Mouse (Mus musculus): ENCODE data around the gene Cenps. TPM values are rescaled to one million over a fixed set of nuclear protein-coding genes. Genes with fewer than 3 reads are reported as not detected.
"Not testable (repeated sequence)": the region's sequence is repeated elsewhere in the genome, so short reads cannot be mapped to it uniquely, and the experiment has no call there.

Gene Cenps
- polyA plus RNA-seq, 1 experiment = 6.7 TPM

- no peak for DNase-seq (ENCODE audit: extremely low spot score in 1 of 2, low spot score in 1 of 2)
These were observed 11.9 kb downstream of the Cenps start for GRCm38 (mm10) chr4:149125341-149126114.

- DNase-seq (ENCODE audit: extremely low spot score in 1 of 2, low spot score in 1 of 2) = no peak
These were observed 14.0 kb downstream of the Cenps start for GRCm38 (mm10) chr4:149123432-149123831.

GRCm38 (mm10) chr4:149119978-149120562 lies 17.4 kb downstream of the Cenps start:
- not testable (repeated sequence) for DNase-seq (ENCODE audit: extremely low spot score in 1 of 2, low spot score in 1 of 2)

DNA sequence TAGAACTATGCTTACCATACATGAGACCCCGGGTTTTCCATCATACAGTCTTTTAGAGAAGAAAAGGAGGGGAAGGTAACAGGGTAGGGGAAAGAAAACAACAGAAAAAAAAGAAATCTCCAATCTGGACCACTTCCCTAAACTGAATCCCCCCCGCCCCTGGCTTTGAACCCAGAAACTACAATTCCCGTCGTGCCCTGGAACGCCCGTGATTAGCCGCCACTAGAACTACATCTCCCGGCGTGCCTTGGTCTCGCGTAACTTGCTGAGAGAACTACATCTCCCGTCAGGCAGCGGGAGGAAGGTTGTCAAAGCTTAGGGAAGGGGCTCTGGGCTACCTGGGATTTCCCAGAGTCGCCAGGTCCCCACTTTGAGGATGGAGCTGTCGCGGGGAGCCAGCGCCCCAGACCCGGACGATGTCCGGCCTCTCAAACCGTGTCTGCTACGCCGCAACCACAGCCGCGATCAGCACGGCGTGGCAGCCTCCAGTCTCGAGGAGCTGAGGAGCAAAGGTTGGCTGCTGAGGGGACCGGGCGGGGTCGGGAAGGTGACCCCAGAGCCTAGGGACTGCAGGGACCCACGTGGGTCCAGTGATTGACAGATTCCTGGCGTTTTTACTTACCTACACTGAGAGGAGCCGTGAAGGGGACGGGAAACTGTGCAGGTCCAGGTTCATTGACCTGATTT lies 33.4 kb downstream of the Cenps start, which contains the start of gene Dffa:
Gene Dffa (plus strand): TSS at position 272 of the 687 bp plus-strand sequence.
- peak; percentile 92 to 95 for DNase-seq (ENCODE audit: extremely low spot score in 1 of 2, low spot score in 1 of 2)

- DNase-seq (ENCODE audit: extremely low spot score in 1 of 2, low spot score in 1 of 2) = no peak
These were observed 36.0 kb downstream of the Cenps start for GRCm38 (mm10) chr4:149101456-149101855.

- not testable (repeated sequence) for DNase-seq (ENCODE audit: extremely low spot score in 1 of 2, low spot score in 1 of 2)
These were observed 37.0 kb downstream of the Cenps start for GRCm38 (mm10) chr4:149100449-149100848.

DNA sequence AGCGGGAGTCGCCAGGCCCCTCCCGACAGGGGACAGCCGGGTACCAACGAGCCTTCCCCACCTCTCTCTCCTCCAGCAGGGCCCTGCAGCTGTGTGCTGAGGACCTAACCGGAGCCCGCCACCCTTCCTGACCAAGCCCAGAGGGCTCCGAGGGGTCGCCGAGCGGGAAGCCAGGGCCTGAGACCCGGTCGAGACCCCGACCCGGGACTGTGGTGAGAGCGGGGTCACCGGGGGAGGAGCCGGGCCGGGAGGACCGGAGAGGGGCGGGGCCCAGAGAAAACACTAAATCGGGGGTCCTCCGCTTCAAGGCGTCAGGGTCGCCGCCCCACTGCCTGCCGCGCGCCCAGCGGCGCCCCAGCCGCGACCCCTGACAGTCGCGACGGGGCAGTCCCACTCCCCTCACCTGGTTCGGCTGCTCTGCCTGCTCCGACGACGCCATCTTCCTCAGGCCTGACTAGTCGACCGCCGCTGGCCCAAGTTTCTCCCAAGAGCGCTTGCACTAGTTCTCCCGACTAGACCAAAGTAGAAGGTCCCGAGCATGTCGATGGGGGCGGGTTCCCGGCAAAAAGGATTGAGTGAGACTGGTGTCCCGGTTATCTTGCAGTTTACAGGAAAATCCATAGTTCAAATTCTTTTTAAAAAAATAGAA lies 37.9 kb downstream of the Cenps start, which contains the start of gene Pex14:
Gene Pex14 (minus strand): TSS at position 508 of the 649 bp plus-strand sequence.
- DNase-seq (ENCODE audit: extremely low spot score in 1 of 2, low spot score in 1 of 2) = peak; percentile 85 to 94

GRCm38 (mm10) chr4:149098571-149098970 lies 38.9 kb downstream of the Cenps start:
- no peak for DNase-seq (ENCODE audit: extremely low spot score in 1 of 2, low spot score in 1 of 2)

DNA sequence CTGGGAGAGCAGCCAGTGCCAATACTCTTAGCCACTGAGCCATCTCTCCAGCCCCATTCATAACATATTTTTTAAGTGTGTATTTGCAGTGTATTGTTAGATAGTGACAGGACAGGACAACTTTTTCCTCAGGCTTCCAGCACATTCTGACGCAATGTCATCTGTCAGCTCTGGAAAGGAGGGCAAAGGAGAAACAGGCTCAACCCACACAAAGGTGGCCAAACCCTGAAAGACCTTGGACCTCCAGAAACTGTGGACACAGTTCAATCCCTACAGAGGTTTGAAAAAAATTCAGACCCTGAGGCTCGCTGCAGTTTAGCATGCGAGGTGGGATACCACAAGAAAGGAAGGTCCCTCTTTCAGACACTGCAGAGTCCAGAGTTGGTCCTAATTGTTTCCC lies 39.5 kb downstream of the Cenps start:
- DNase-seq (ENCODE audit: extremely low spot score in 1 of 2, low spot score in 1 of 2) = no peak

- DNase-seq (ENCODE audit: extremely low spot score in 1 of 2, low spot score in 1 of 2) = no peak
These were observed 46.1 kb downstream of the Cenps start for GRCm38 (mm10) chr4:149091364-149091763.

GRCm38 (mm10) chr4:149085381-149085780 lies 52.0 kb downstream of the Cenps start:
- DNase-seq (ENCODE audit: extremely low spot score in 1 of 2, low spot score in 1 of 2) = no peak

DNA sequence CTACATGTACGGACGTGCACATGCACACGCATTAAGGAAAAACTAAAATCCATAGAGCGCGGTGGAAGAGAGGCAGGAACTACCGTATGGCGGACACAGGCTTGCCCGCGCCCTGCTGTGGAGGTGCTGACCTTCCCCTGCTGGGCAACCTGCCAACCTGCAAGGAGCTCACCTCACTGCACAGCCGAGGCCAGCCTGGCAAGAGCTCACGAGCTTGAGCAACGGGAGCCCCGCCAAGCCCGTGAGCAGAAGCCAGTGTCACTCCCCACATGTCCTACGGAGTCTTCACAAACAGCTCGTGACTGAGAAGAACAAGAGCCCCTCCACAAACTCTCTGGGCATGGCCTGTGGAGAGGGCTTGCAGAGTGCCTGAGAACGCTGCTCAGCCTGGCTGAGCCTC lies 55.9 kb downstream of the Cenps start:
- DNase-seq (ENCODE audit: extremely low spot score in 1 of 2, low spot score in 1 of 2) = no peak

- no peak for DNase-seq (ENCODE audit: extremely low spot score in 1 of 2, low spot score in 1 of 2)
These were observed 57.3 kb downstream of the Cenps start for GRCm38 (mm10) chr4:149080111-149080510.

- no peak for DNase-seq (ENCODE audit: extremely low spot score in 1 of 2, low spot score in 1 of 2)
These were observed 57.8 kb downstream of the Cenps start for GRCm38 (mm10) chr4:149079629-149080028.

GRCm38 (mm10) chr4:149078261-149078660 lies 59.2 kb downstream of the Cenps start:
- DNase-seq (ENCODE audit: extremely low spot score in 1 of 2, low spot score in 1 of 2) = no peak

Other genes starting within 250 kb of the Cenps start
- gene Pex14, start 37.8 kb downstream of the Cenps start, polyA plus RNA-seq (2012; rRNA removed) = 42.5 and 44.3 TPM in 2 replicates
- 47.6 and 49.2 TPM in 2 replicates for gene Dffa, start 33.5 kb downstream of the Cenps start, polyA plus RNA-seq (2012; rRNA removed)
- gene Cort, start 10.9 kb downstream of the Cenps start, polyA plus RNA-seq (2012; rRNA removed) = 9.8 and 12.3 TPM in 2 replicates
- 52.5 and 53.9 TPM in 2 replicates for gene Pgd, start 29.1 kb upstream of the Cenps start, polyA plus RNA-seq (2012; rRNA removed)
- 150 and 188 TPM in 2 replicates for gene Kif1b, start 170.1 kb upstream of the Cenps start, polyA plus RNA-seq (2012; rRNA removed)

Measured in frontal cortex, adult 2 months (tissue).